Mouse (Mus musculus) embryonic facial prominence, embryonic 14.5 days (tissue): ENCODE results near the gene Tekt1. TPM values are rescaled to one million over a fixed set of nuclear protein-coding genes. Genes with fewer than 3 reads are reported as not detected.

Experiments used
- ATAC-seq: fragments of 200-750 bp; cut with Nextera tagmentation; 2 replicates; pipeline ENCODE4 v1.8.0; 2017; ENCODE audit warnings: low read depth, moderate number of reproducible peaks, moderate TSS enrichment
- DNase-seq: peaks from one replicate; pipeline ENCODE4 v3.0.0-alpha.2; 2015; ENCODE audit warnings: low spot score
- H3K27ac ChIP-seq: fragments of 300-500 bp; sonication (generic); replicated peaks from 2 replicates; pipeline ENCODE4 v1.5.1; 2014; ENCODE audit warnings: low read depth, mild to moderate bottlenecking, low read length, moderate library complexity
- H3K27me3 ChIP-seq: fragments of 300-500 bp; sonication (generic); replicated peaks from 2 replicates; pipeline ENCODE4 v1.6.1; 2014; ENCODE audit warnings: low read length; ENCODE audit not compliant: control insufficient read depth, insufficient read depth
- H3K36me3 ChIP-seq: fragments of 300-500 bp; sonication (generic); 2 replicates; pipeline ENCODE4 v1.6.1; 2014; ENCODE audit warnings: low read length, mixed read lengths; ENCODE audit not compliant: control insufficient read depth, insufficient read depth
- H3K4me1 ChIP-seq: fragments of 300-500 bp; sonication (generic); 2 replicates; pipeline ENCODE4 v1.6.1; 2014; ENCODE audit warnings: antibody characterized with exemption, low read length; ENCODE audit not compliant: control insufficient read depth, insufficient read depth
- H3K4me2 ChIP-seq: fragments of 300-500 bp; sonication (generic); 2 replicates; pipeline ENCODE4 v1.6.1; 2014; ENCODE audit warnings: low read depth, mild to moderate bottlenecking, low read length, moderate library complexity, mixed read lengths
- H3K4me3 ChIP-seq: fragments of 300-500 bp; sonication (generic); 2 replicates; pipeline ENCODE4 v1.5.1; 2014; ENCODE audit warnings: low read depth, mild to moderate bottlenecking, low read length
- H3K9ac ChIP-seq: fragments of 300-500 bp; sonication (generic); 2 replicates; pipeline ENCODE4 v1.6.1; 2014; ENCODE audit warnings: low read depth, mild to moderate bottlenecking, low read length, moderate library complexity, mixed read lengths
- H3K9me3 ChIP-seq: fragments of 300-500 bp; sonication (generic); 2 replicates; pipeline ENCODE4 v1.6.1; 2016; ENCODE audit warnings: low read length; ENCODE audit not compliant: control insufficient read depth
- WGBS: fragments of 180-500 bp; shearing (Covaris S2); extraction: QIAGEN DNeasy Blood & Tissue Kit; methylation state at CpG from one replicate; pipeline ENCODE4 v1.1.7; 2014; 5-methylcytosine and 5-hydroxymethylcytosine counted together
- polyA plus RNA-seq: library from polyadenylated mRNA; unstranded; fragments of >200 nt; fragmentation: Nextera tagmentation; extraction: Ambion mirVana; gene quantifications from 2 replicates; pipeline ENCODE4 v1.2.1, GENCODE M21; 2014

Gene Tekt1
- polyA plus RNA-seq, 1 experiment from 2014 or later, result 12.5 TPM

GRCm38 (mm10) chr11:72378222-72378621 lies 16.0 kb upstream of the Tekt1 start:
- H3K4me3 ChIP-seq, result no peak overlapping the region
- no peak overlapping the region for H3K9ac ChIP-seq
- H3K36me3 ChIP-seq, result no peaks in the 10 kb centered on the region
- no peaks in the 10 kb centered on the region for H3K27me3 ChIP-seq
- peak; percentile 57 for DNase-seq
- H3K27ac ChIP-seq, result no peak overlapping the region
- WGBS, result 53% methylated on average over 7 of the region's 7 CpGs
- H3K4me2 ChIP-seq, result no peak overlapping the region
- peak; percentile 55; the same call in 1 of the 2 replicates for ATAC-seq
- H3K4me1 ChIP-seq, result no peaks in the 10 kb centered on the region
- H3K9me3 ChIP-seq, result no peaks in the 10 kb centered on the region

- no peaks in the 10 kb centered on the region for H3K36me3 ChIP-seq
- H3K9me3 ChIP-seq, result no peaks in the 10 kb centered on the region
- H3K4me2 ChIP-seq, result no peak overlapping the region
- H3K27me3 ChIP-seq, result no peaks in the 10 kb centered on the region
- H3K4me3 ChIP-seq, result no peak overlapping the region
- no peak overlapping the region for H3K9ac ChIP-seq
- H3K27ac ChIP-seq, result no peak overlapping the region
- WGBS, result 77% methylated on average over 2 of the region's 2 CpGs
- H3K4me1 ChIP-seq, result no peaks in the 10 kb centered on the region
- DNase-seq, result no peak
- no peak for ATAC-seq
Measured at GRCm38 (mm10) chr11:72376562-72376961, 14.3 kb upstream of the Tekt1 start.

GRCm38 (mm10) chr11:72369904-72370672 lies 7.8 kb upstream of the Tekt1 start:
- H3K4me1 ChIP-seq, result peaks cover 10% of the 10 kb centered on the region; the same call in 1 of the 2 replicates
- 0 out of 2 replicates have a peak, but pooled peaks have one; percentile 55 for ATAC-seq
- DNase-seq, result peak; percentile 63
- no peak overlapping the region for H3K4me3 ChIP-seq
- no peaks in the 10 kb centered on the region for H3K9me3 ChIP-seq
- no peaks in the 10 kb centered on the region for H3K27me3 ChIP-seq
- H3K9ac ChIP-seq, result no peak overlapping the region
- WGBS, result 26% methylated on average over 12 of the region's 12 CpGs
- no peak overlapping the region for H3K27ac ChIP-seq
- H3K4me2 ChIP-seq, result no peak overlapping the region
- no peaks in the 10 kb centered on the region for H3K36me3 ChIP-seq

- ATAC-seq (no peak), DNase-seq (peak; percentile 76)
- no peak overlapping the region for H3K27ac ChIP-seq
- no peak overlapping the region for H3K4me3 ChIP-seq
- no peaks in the 10 kb centered on the region for H3K36me3 ChIP-seq
- no peak overlapping the region for H3K9ac ChIP-seq
- H3K27me3 ChIP-seq, result no peaks in the 10 kb centered on the region
- H3K9me3 ChIP-seq, result no peaks in the 10 kb centered on the region
- peaks cover 10% of the 10 kb centered on the region; the same call in 1 of the 2 replicates for H3K4me1 ChIP-seq
- H3K4me2 ChIP-seq, result no peak overlapping the region
- 27% methylated on average over 11 of the region's 11 CpGs for WGBS
Measured at GRCm38 (mm10) chr11:72367934-72368674, 5.9 kb upstream of the Tekt1 start.

GRCm38 (mm10) chr11:72366126-72366525 lies 3.9 kb upstream of the Tekt1 start:
- H3K4me1 ChIP-seq, result peaks cover 22% of the 10 kb centered on the region
- H3K27ac ChIP-seq, result no peak overlapping the region
- H3K27me3 ChIP-seq, result no peaks in the 10 kb centered on the region
- 86% methylated on average over 9 of the region's 9 CpGs for WGBS
- H3K4me3 ChIP-seq, result no peak overlapping the region
- H3K9me3 ChIP-seq, result no peaks in the 10 kb centered on the region
- DNase-seq, result no peak
- no peak overlapping the region for H3K9ac ChIP-seq
- H3K4me2 ChIP-seq, result no peak overlapping the region
- H3K36me3 ChIP-seq, result no peaks in the 10 kb centered on the region
- ATAC-seq, result no peak

- Histone ChIP-seq H3K4me2 (no peak overlapping the region), H3K4me3 (no peak overlapping the region), H3K9ac (no peak overlapping the region), H3K9me3 (no peaks in the 10 kb centered on the region), H3K27me3 (no peaks in the 10 kb centered on the region), H3K4me1 (peaks cover 21% of the 10 kb centered on the region), H3K36me3 (no peaks in the 10 kb centered on the region), H3K27ac (no peak overlapping the region)
- ATAC-seq (no peak), DNase-seq (no peak)
- 95% methylated on average over 5 of the region's 5 CpGs for WGBS
Measured at GRCm38 (mm10) chr11:72364526-72364925, 2.3 kb upstream of the Tekt1 start.

GRCm38 (mm10) chr11:72363523-72364240 lies 1.4 kb upstream of the Tekt1 start:
- 68% methylated on average over 8 of the region's 8 CpGs for WGBS
- Histone ChIP-seq H3K27me3 (no peaks in the 10 kb centered on the region), H3K9me3 (no peaks in the 10 kb centered on the region), H3K4me1 (peaks cover 21% of the 10 kb centered on the region), H3K4me2 (no peak overlapping the region), H3K9ac (no peak overlapping the region), H3K27ac (no peak overlapping the region), H3K36me3 (no peaks in the 10 kb centered on the region), H3K4me3 (no peak overlapping the region)
- ATAC-seq (no peak), DNase-seq (peak; percentile 53)
